8 mouse cellular contexts compared by ENCODE assay signal in genomic region chr3:132949791-132950528, GRCm38 (mm10). TPM values are rescaled to one million over a fixed set of nuclear protein-coding genes. Genes with fewer than 3 reads are reported as not detected.
DNase-seq lines count a peak whose midpoint lies in the region; ATAC-seq and TF ChIP-seq lines count a peak whose summit lies in the region.

Npnt (minus strand) TSS chr3:132950291.

- peak; percentile 89 for ATAC-seq in lung, embryonic 14.5 days (ENCODE audit: insufficient read depth)
- ATAC-seq in activated CD4-positive, CD25-positive, alpha-beta regulatory T cell, adult 4 months: no peak

- peak within 1 kb of the TSS; percentile 97 for H3K4me2 ChIP-seq in lung, embryonic 14.5 days

- under 1% methylated on average over 63 of the region's 82 CpGs for WGBS in lung, embryonic 14.5 days

- intact Hi-C loops in heart, postnatal 10 days (cut with DNase I): no loop called here

- H3K27ac ChIP-seq in lung, embryonic 14.5 days (ENCODE audit: low read depth): no peak within 1 kb of the TSS

- peaks cover 6% of the 10 kb centered on the region; the same call in 1 of the 2 replicates for H3K36me3 ChIP-seq in lung, embryonic 14.5 days (ENCODE audit: insufficient read depth)

- peak; percentile 30 for TF ChIP-seq CTCF in lung, embryonic 14.5 days (IDR thresholded peaks at IDR 0.05; ENCODE audit: low read depth)

- H3K27me3 ChIP-seq in lung, embryonic 14.5 days (ENCODE audit: insufficient read depth, low read length): 0 out of 2 replicates have a peak, but pooled peaks cover 8% of the 10 kb centered on the region

- H3K9me3 ChIP-seq in lung, embryonic 14.5 days (ENCODE audit: low read depth, low read length): no peaks in the 10 kb centered on the region

- peak within 1 kb of the TSS; percentile 70 for H3K4me3 ChIP-seq in lung, embryonic 14.5 days (ENCODE audit: low read depth, low read length)

- H3K4me1 ChIP-seq in lung, embryonic 14.5 days (ENCODE audit: insufficient read depth): no peaks in the 10 kb centered on the region; the same call in 1 of the 2 replicates

- peak; percentile 32 to 52 for DNase-seq in right cerebral cortex, postnatal 10 days (ENCODE audit: low spot score in 2 of 2)
- no peak for DNase-seq in right cerebral cortex, adult 2 months (ENCODE audit: low spot score in 2 of 2)
- peak; percentile 20 for DNase-seq in embryo, embryonic 11.5 days (ENCODE audit: low read depth, low spot score)
- peak; percentile 22 to 27 for DNase-seq in heart, postnatal 10 days
- peak; percentile 61 to 76 for DNase-seq in kidney, postnatal 4 days
- peak; percentile 78 for DNase-seq in lung, embryonic 14.5 days
- DNase-seq in ovary, adult 18-20 months (ENCODE audit: low spot score): peak; percentile 8

- peak within 1 kb of the TSS; percentile 70 for H3K9ac ChIP-seq in lung, embryonic 14.5 days

RNA-seq across cellular contexts. Expression of gene Npnt, which starts in this region (rescaled TPM):
- 1 to 10 TPM; 4.6 to 4.7 TPM for total RNA-seq in heart, postnatal 10 days (2021)
- 84.5 and 91.3 TPM in 2 replicates for polyA plus RNA-seq in lung, embryonic 14.5 days (2014; fragmentation: Nextera tagmentation; extraction: Ambion mirVana)
- under 1 TPM in 1 of 2 experiments, not detected in 1; 0.29 TPM for polyA plus RNA-seq in activated CD4-positive, CD25-positive, alpha-beta regulatory T cell, adult 4 months (2017; shearing (Covaris generic))

Comparison
In these comparisons a context has a peak if more than half of its experiments do, and no peak if none do; other contexts are left out.
1. RNA of gene Npnt (polyA plus RNA-seq): 84.5 to 91.3 TPM in lung, embryonic 14.5 days; 0.29 TPM in activated CD4-positive, CD25-positive, alpha-beta regulatory T cell, adult 4 months; every median in the first group is over 10 times any median in the second.
2. DNase-seq: peak in right cerebral cortex, postnatal 10 days (2 of 2), embryo, embryonic 11.5 days (single experiment), heart, postnatal 10 days (2 of 2), kidney, postnatal 4 days (2 of 2), lung, embryonic 14.5 days (single experiment) and ovary, adult 18-20 months (single experiment); none in right cerebral cortex, adult 2 months (0 of 2).